In genomic region chr12:56020547-56020946, GRCm38 (mm10) we compare ENCODE assay signal across 17 mouse cellular contexts.
"Had no signal": no experiment of that assay in that cellular context is flagged by ENCODE, and none has a peak within 500 bp of the region (broad histone marks: within the 10 kb centered on the region; RNA-seq: fewer than 3 reads in every experiment).

No protein-coding gene starts in this region.

- H3K4me1 ChIP-seq: kidney, embryonic 15.5 days; liver, embryonic 13.5 days had no signal

- H3K9me3 ChIP-seq: kidney, embryonic 15.5 days; liver, embryonic 13.5 days; neural tube, embryonic 12.5 days; neural tube, embryonic 15.5 days had no signal

- H3K36me3 ChIP-seq: kidney, embryonic 15.5 days; liver, embryonic 13.5 days; neural tube, embryonic 12.5 days; neural tube, embryonic 15.5 days had no signal

- H3K4me3 ChIP-seq: kidney, embryonic 15.5 days; left cerebral cortex, adult 2 months; liver, embryonic 13.5 days; neural tube, embryonic 12.5 days; neural tube, embryonic 15.5 days had no signal

- ATAC-seq: intestine, postnatal 0 days; lung, postnatal 0 days had no signal

- DNase-seq: kidney, adult 8-10 months; kidney, postnatal 10 days; kidney, postnatal 36 days; layer of hippocampus, postnatal 36 days; liver, embryonic 13.5 days; lung, embryonic 14.5 days; retina, postnatal 1 day; right cerebral cortex, postnatal 25 days; thymus, adult 18-20 months; thymus, postnatal 36 days had no signal

- H3K9ac ChIP-seq: kidney, embryonic 15.5 days; liver, embryonic 13.5 days; lung, embryonic 14.5 days; neural tube, embryonic 12.5 days; neural tube, embryonic 15.5 days had no signal

- H3K27me3 ChIP-seq: kidney, embryonic 15.5 days; liver, embryonic 13.5 days; neural tube, embryonic 12.5 days; neural tube, embryonic 15.5 days had no signal

- H3K27ac ChIP-seq: kidney, embryonic 15.5 days; left cerebral cortex, adult 2 months; liver, embryonic 13.5 days; macrophage; neural tube, embryonic 12.5 days; neural tube, embryonic 15.5 days had no signal

- H3K4me2 ChIP-seq: kidney, embryonic 15.5 days; liver, embryonic 13.5 days; lung, embryonic 14.5 days; neural tube, embryonic 12.5 days; neural tube, embryonic 15.5 days had no signal
